Mouse (Mus musculus) ES-Bruce4 (cell line): ENCODE measurements around the gene Fcgrt. TPM values are rescaled to one million over a fixed set of nuclear protein-coding genes. Genes with fewer than 3 reads are reported as not detected.

Experiments used
- H3K27ac ChIP-seq: 2 replicates; pipeline ENCODE4 v1.5.1; 2012; ENCODE audit warnings: low read length, inconsistent platforms; ENCODE audit not compliant: insufficient read depth
- H3K27me3 ChIP-seq: 2 replicates; pipeline ENCODE4 v1.6.1; 2012; ENCODE audit warnings: mild to moderate bottlenecking, low read length, inconsistent platforms; ENCODE audit not compliant: control insufficient read depth, poor library complexity, insufficient read depth, severe bottlenecking
- H3K36me3 ChIP-seq: 2 replicates; pipeline ENCODE4 v1.6.1; 2012; ENCODE audit warnings: inconsistent platforms, mild to moderate bottlenecking, low read length, moderate library complexity; ENCODE audit not compliant: control insufficient read depth, poor library complexity, insufficient read depth, severe bottlenecking
- H3K4me1 ChIP-seq: one replicate; pipeline ENCODE4 v1.8.1; 2011; ENCODE audit warnings: low read length; ENCODE audit not compliant: control insufficient read depth, insufficient read depth
- H3K4me3 ChIP-seq: 2 replicates; pipeline ENCODE4 v1.5.1; 2011; ENCODE audit warnings: low read depth, mild to moderate bottlenecking, low read length
- H3K9ac ChIP-seq: 2 replicates; pipeline ENCODE4 v1.6.1; 2012; ENCODE audit warnings: low read depth, mild to moderate bottlenecking, inconsistent platforms; ENCODE audit not compliant: poor library complexity, severe bottlenecking
- H3K9me3 ChIP-seq: replicated peaks from 2 replicates; pipeline ENCODE4 v1.6.1; 2012; ENCODE audit warnings: mild to moderate bottlenecking, low read length, inconsistent platforms; ENCODE audit not compliant: control insufficient read depth, poor library complexity, insufficient read depth, severe bottlenecking
- CTCF ChIP-seq: IDR thresholded peaks from one replicate; pipeline ENCODE4 v1.8.1; 2011; ENCODE audit warnings: low read depth, low read length
- EP300 ChIP-seq: IDR thresholded peaks from 2 replicates; pipeline ENCODE4 v1.6.1; 2011; ENCODE audit warnings: low read depth, low read length; ENCODE audit not compliant: insufficient read depth
- POLR2A ChIP-seq: IDR thresholded peaks from one replicate; pipeline ENCODE4 v1.8.1; 2011; ENCODE audit warnings: low read length; ENCODE audit not compliant: insufficient read depth
- polyA plus RNA-seq: library from polyadenylated mRNA; stranded (reverse); fragments of >200 nt; gene quantifications from 2 replicates; pipeline ENCODE4 v1.2.4, GENCODE M21; 2011; ENCODE audit warnings: low read depth; ENCODE audit not compliant: missing spikeins, insufficient read depth, insufficient read length

The Fcgrt gene
- polyA plus RNA-seq, 1 experiment, result 2.0 TPM

DNA sequence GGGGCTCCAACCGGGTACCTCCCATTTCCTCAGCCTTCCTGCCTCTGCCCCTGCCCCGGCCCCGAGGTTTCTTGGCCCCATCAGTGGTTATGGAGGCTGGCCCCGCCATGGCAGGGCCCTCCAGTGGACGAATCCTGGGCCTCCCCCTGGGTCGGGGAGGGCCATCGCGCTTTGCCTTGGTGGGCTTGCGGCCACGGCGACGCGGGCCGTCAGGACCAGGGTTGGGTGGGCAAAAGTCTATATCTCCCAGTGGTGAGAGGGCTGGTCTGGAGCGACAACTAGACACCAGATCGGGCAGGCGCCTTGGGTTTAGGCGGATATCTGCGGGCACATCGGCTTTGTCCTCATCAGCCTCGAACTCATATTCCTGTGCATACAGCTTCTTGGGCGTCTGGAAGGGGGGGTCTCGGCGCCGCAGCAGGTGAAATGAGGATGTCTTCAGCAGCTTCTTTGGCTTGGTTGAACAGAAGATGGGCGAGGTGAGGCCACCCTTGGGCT lies 56.7 kb downstream of the Fcgrt start:
- peaks cover 5% of the 10 kb centered on the region for H3K4me1 ChIP-seq
- no peak overlapping the region for H3K27ac ChIP-seq
- peaks cover 46% of the 10 kb centered on the region for H3K36me3 ChIP-seq
- TF ChIP-seq CTCF (no peak), EP300 (no peak)
- H3K27me3 ChIP-seq, result no peaks in the 10 kb centered on the region
- peak overlapping the region; percentile 35 for H3K4me3 ChIP-seq
- H3K9ac ChIP-seq, result peak overlapping the region; percentile 19
- no peaks in the 10 kb centered on the region for H3K9me3 ChIP-seq

GRCm38 (mm10) chr7:45045741-45046140 lies 57.9 kb downstream of the Fcgrt start:
- TF ChIP-seq CTCF, result no peak
- TF ChIP-seq EP300, result no peak
- TF ChIP-seq POLR2A, result no peak
- Histone ChIP-seq H3K4me3 (no peak overlapping the region), H3K4me1 (peaks cover 5% of the 10 kb centered on the region), H3K36me3 (peaks cover 56% of the 10 kb centered on the region), H3K9ac (no peak overlapping the region), H3K27ac (no peak overlapping the region), H3K9me3 (no peaks in the 10 kb centered on the region), H3K27me3 (no peaks in the 10 kb centered on the region)

DNA sequence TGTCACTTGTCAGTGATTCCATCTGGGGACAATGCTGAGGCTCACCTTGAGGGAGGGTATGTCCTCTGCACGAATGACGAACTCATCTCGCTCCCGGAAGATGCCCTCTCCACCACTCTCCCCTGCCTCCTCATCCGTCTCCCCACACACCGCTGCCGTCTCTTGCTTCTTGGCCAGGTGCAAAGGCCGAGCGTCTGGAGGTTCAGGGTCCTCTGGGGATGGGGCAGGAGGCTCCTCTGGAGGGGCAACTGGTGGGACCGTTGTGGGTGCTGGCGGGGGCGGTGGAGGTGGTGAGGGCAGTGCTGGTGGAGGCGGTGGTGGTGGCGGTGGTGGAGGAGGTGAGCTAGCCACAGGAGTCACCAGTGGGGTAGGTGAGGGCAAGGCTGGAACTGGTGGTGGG lies 60.3 kb downstream of the Fcgrt start:
- H3K36me3 ChIP-seq, result peaks cover 59% of the 10 kb centered on the region
- H3K9me3 ChIP-seq, result no peaks in the 10 kb centered on the region
- no peak overlapping the region for H3K4me3 ChIP-seq
- H3K27me3 ChIP-seq, result no peaks in the 10 kb centered on the region
- H3K27ac ChIP-seq, result no peak overlapping the region
- TF ChIP-seq CTCF (no peak), POLR2A (no peak), EP300 (no peak)
- no peak overlapping the region for H3K9ac ChIP-seq
- H3K4me1 ChIP-seq, result no peaks in the 10 kb centered on the region

Other genes with a start within 250 kb of the Fcgrt start
- gene Pnkp, start 246.7 kb downstream of the Fcgrt start, polyA plus RNA-seq, result 22.3 and 30.3 TPM in 2 replicates
- gene Ptov1, start 234.1 kb downstream of the Fcgrt start, polyA plus RNA-seq, result 153 and 160 TPM in 2 replicates
- gene Med25, start 211.1 kb downstream of the Fcgrt start, polyA plus RNA-seq, result 54.0 and 65.6 TPM in 2 replicates
- gene Fuz, start 207.8 kb downstream of the Fcgrt start, polyA plus RNA-seq, result 15.5 and 17.5 TPM in 2 replicates
- 88.5 and 107 TPM in 2 replicates for gene Ap2a1, start 174.4 kb downstream of the Fcgrt start, polyA plus RNA-seq
- gene Tsks, start 160.6 kb downstream of the Fcgrt start, polyA plus RNA-seq, result not detected in 2 replicates
- gene Cpt1c, start 129.0 kb downstream of the Fcgrt start, polyA plus RNA-seq, result 73.3 and 84.5 TPM in 2 replicates
- 461 and 485 TPM in 2 replicates for gene Prmt1, start 117.3 kb downstream of the Fcgrt start, polyA plus RNA-seq
- gene Irf3, start 106.2 kb downstream of the Fcgrt start, polyA plus RNA-seq, result 56.1 and 57.5 TPM in 2 replicates
- gene Bcl2l12, start 105.1 kb downstream of the Fcgrt start, polyA plus RNA-seq, result 41.9 and 46.8 TPM in 2 replicates
- 64.2 and 73.2 TPM in 2 replicates for gene Scaf1, start 87.5 kb downstream of the Fcgrt start, polyA plus RNA-seq
- gene Rras, start 85.9 kb downstream of the Fcgrt start, polyA plus RNA-seq, result 72.4 and 80.4 TPM in 2 replicates
- gene Prr12, start 51.0 kb downstream of the Fcgrt start, polyA plus RNA-seq, result 35.0 and 35.5 TPM in 2 replicates
- gene Nosip, start 41.4 kb downstream of the Fcgrt start, polyA plus RNA-seq, result 58.1 and 62.4 TPM in 2 replicates
- 7.7 and 12.0 TPM in 2 replicates for gene Prrg2, start 41.2 kb downstream of the Fcgrt start, polyA plus RNA-seq
- gene Rcn3, start 11.6 kb downstream of the Fcgrt start, polyA plus RNA-seq, result 66.7 and 88.2 TPM in 2 replicates
- gene Rps11, start 20.6 kb upstream of the Fcgrt start, polyA plus RNA-seq, result 2,753 and 2,969 TPM in 2 replicates
- gene Rpl13a, start 24.9 kb upstream of the Fcgrt start, polyA plus RNA-seq, result 3,729 and 4,020 TPM in 2 replicates
- not detected in 2 replicates for gene Gm45713, start 32.4 kb upstream of the Fcgrt start, polyA plus RNA-seq
- 3.0 and 3.7 TPM in 2 replicates for gene Flt3l, start 32.6 kb upstream of the Fcgrt start, polyA plus RNA-seq
- 38.5 and 43.6 TPM in 2 replicates for gene Pih1d1, start 50.5 kb upstream of the Fcgrt start, polyA plus RNA-seq
- 36.9 and 44.2 TPM in 2 replicates for gene Aldh16a1, start 50.7 kb upstream of the Fcgrt start, polyA plus RNA-seq
- 0.94 and 1.6 TPM in 2 replicates for gene Slc17a7, start 60.1 kb upstream of the Fcgrt start, polyA plus RNA-seq
- gene Gfy, start 75.7 kb upstream of the Fcgrt start, polyA plus RNA-seq, result 0.68 and 1.2 TPM in 2 replicates
- gene Pth2, start 77.1 kb upstream of the Fcgrt start, polyA plus RNA-seq, result not detected in 2 replicates
- 2.2 and 2.6 TPM in 2 replicates for gene Ccdc155, start 101.0 kb upstream of the Fcgrt start, polyA plus RNA-seq
- gene Dkkl1, start 108.3 kb upstream of the Fcgrt start, polyA plus RNA-seq, result 4.2 and 8.6 TPM in 2 replicates
- 147 and 152 TPM in 2 replicates for gene Tead2, start 111.9 kb upstream of the Fcgrt start, polyA plus RNA-seq
- gene Cd37, start 135.3 kb upstream of the Fcgrt start, polyA plus RNA-seq, result 2.2 and 3.4 TPM in 2 replicates
- gene Slc6a16, start 137.2 kb upstream of the Fcgrt start, polyA plus RNA-seq, result 0.55 and 0.63 TPM in 2 replicates
- not detected in 2 replicates for gene Slc6a21, start 173.7 kb upstream of the Fcgrt start, polyA plus RNA-seq
- gene Trpm4, start 229.9 kb upstream of the Fcgrt start, polyA plus RNA-seq, result 18.9 and 19.8 TPM in 2 replicates
- gene Hrc, start 231.4 kb upstream of the Fcgrt start, polyA plus RNA-seq, result 5.2 and 6.9 TPM in 2 replicates